Mouse (Mus musculus) liver, embryonic 14.5 days (tissue): Measurements from ENCODE around the gene Mstn.

Experiments used
- CTCF ChIP-seq: IDR thresholded peaks from 2 replicates; pipeline ENCODE4 v1.5.1; 2016; ENCODE audit warnings: antibody characterized with exemption, low read depth, control low read depth
- EP300 ChIP-seq: IDR thresholded peaks from 2 replicates; pipeline ENCODE4 v1.6.1; 2016; ENCODE audit warnings: antibody characterized with exemption, low read depth

GRCm38 (mm10) chr1:53059106-53059505 is 2.3 kb upstream of the Mstn start:
- no peak for TF ChIP-seq CTCF
- no peak for TF ChIP-seq EP300
